Mouse (Mus musculus) right cerebral cortex, adult 2 months (tissue): ENCODE measurements around the gene Cnpy2.
"Not testable (repeated sequence)": the region's sequence is repeated elsewhere in the genome, so short reads cannot be mapped to it uniquely, and the experiment has no call there.

Experiments
- DNase-seq, 2 experiments: peaks; one replicate each; pipeline ENCODE4 v3.0.0; 2021 to 2022; ENCODE audit warnings: low spot score in 2 of 2

Gene Cnpy2

DNA sequence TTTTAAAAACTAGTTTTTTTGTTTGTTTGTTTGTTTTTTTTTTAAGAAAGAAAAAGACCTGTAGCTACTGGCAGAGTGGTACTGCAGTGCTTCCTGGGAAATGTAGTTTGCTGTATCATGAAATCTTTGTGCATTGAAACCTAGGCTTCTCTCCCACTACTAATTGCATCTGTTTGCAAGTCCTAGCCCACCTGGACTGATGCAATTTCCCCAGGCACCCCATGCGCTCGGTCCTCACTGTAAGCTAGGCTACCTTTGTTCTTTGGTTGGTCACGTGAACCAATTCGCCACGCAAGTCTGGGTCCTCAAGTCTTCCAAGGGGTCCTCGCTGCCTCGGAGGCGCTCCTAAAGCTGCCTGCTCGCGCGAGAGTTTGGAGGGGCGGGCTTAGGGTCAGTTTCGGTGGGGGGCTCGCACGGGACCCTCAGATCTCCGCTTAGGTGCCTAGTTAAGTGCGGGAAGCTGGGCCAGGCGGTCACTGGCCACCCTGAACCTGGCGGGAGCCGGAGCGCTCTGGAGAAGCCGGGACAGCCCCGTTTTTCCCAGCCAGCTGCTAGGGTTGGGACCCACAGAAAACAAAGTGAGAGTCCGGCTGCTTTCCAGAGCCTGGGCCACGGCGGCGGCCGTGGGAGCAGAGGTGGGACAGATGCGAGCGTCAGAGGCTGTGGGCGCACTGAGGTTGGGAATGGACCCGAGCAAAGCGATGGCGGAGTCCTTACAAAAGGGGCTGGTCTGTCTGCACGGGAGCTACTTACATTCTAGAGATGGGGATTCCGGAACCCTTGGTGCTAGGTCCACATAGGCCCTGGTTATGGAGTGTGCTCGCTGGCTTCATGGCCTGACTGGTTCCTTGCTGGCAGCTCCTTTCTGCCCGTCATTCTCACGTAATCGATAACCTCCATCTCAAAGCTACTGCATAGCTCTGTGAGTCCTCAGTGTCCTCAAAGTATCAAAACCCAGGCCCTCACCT, at the start of gene Cnpy2:
TSS of gene Cnpy2 (plus strand) at position 319 of the 968 bp plus-strand sequence.
- peak; percentile 82 to 92 for DNase-seq

DNA sequence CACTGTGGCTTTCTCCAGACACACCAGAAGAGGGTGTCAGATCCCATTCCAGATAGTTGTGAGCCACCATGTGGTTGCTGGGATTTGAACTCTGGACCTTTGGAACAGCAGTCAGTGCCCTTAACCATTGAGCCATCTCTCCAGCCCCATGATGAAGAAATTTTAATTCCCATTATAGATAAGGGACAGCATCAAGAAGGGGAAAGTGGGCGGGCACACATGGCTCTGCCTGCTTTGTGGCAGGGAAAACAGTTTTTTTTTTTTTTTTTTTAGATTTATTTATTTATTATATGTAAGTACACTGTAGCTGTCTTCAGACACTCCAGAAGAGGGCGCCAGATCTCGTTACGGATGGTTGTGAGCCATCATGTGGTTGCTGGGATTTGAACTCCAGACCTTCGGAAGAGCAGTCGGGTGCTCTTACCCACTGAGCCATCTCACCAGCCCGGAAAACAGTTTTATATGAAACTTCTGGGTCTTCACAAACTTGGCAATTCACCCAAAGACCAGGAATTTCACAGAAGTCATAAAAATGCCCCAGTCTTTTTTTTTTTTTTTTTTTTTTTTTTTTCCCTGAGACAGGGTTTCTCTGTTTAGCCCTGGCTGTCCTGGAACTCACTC, 49.3 kb upstream of the Cnpy2 start:
- DNase-seq, result not testable (repeated sequence)

DNA sequence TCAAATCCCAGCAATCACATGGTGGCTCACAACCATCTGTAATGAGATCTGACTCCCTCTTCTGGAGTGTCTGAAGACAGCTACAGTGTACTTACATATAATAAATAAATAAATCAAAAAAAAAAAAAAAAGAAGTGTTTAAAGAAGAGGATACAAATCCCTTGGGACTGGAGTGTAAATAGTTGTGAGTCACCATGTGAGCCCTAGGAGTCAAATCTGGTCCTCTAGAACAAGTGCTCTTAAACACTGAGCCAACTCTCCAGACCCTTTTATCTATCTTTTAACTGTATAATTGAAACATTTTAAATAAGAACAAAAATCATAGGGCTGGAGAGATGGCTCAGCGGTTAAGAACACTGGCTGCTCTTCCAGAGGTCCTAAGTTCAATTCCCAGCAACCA, 46.9 kb upstream of the Cnpy2 start:
- not testable (repeated sequence) for DNase-seq

DNA sequence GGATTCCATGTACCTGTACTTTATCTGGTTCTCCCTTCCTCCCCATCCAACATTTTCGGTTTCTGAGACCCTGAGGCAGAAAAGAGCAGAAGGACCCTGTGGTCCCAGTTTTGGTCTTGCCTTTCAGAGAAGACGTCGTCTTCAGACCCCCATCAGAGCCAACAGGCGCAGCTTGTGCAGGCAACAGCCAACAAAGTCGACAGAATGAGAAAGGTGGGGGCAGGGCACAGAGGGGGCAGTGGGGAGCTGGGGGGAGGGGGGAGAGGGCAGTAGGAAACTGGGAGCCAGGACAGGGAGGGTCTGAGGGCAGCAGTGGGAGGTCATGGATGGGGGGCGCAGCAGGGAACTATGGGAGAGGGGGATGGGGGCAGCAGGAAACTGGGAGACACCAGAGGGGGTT, 44.1 kb upstream of the Cnpy2 start:
- DNase-seq, result no peak

DNA sequence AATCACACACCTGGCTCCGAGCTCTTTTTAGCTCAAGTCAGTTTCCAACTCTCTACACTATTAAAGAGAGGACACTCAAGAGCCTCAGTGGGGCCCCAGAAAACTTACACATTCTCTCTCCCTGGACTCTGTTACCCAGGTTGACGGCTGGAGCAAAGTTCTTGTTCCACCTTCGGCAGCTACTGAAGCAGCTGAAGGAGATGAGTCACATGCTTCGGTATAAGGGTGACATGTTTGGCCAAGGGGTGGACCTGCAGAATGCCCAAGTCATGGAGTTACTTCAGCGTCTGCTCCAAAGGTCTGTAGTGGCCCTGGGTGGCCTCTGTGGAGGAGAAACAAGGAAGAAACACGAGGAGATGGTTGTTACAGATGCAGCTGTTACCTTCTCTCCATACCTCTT, 41.3 kb upstream of the Cnpy2 start:
- DNase-seq, result no peak

DNA sequence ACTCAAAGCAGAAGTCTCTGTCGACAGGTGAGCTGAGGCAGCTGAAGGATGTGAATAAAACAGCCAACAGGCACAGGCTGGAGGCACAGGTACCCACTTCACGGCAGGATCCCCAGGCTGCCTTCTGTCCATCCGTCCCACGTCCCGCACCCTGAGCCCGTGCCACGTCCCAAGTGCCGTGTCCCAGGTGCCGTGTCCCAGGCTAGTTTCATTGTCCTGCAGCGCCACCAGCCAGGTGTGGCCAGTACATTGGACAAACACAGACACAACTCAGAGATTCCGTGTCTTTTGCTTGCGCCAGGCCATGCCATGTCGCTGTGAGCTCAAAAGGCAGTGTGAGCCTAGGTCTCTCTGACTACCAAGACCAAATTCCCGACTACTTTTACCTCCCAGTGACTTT, 40.6 kb upstream of the Cnpy2 start:
- no peak for DNase-seq

DNA sequence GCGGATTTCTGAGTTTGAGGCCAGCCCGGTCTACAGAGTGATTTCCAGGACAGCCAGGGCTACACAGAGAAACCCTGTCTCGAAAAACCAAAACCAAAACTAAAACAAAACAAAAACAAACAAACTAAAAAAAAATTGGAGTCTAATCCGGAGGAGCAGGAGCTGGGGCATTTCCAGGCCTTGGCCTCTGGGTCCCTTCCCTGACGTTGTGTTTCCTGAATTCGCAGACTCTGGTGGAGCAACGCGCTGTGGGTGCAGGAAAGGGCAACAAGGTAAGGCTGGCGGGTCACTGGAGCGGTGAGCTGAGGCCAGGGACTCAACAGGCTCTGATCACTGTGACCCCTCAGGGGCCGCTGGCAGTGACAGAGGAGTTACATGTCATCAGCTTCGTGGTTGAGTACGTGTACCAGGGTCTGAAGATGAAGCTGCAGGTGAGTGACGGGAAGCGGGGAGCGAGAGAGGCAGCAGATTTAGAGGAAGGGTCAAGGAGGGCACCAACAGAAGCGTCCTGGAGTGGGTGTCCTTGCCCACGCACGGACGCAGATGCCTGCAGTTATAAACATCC, 39.3 kb upstream of the Cnpy2 start:
- DNase-seq, result no peak

DNA sequence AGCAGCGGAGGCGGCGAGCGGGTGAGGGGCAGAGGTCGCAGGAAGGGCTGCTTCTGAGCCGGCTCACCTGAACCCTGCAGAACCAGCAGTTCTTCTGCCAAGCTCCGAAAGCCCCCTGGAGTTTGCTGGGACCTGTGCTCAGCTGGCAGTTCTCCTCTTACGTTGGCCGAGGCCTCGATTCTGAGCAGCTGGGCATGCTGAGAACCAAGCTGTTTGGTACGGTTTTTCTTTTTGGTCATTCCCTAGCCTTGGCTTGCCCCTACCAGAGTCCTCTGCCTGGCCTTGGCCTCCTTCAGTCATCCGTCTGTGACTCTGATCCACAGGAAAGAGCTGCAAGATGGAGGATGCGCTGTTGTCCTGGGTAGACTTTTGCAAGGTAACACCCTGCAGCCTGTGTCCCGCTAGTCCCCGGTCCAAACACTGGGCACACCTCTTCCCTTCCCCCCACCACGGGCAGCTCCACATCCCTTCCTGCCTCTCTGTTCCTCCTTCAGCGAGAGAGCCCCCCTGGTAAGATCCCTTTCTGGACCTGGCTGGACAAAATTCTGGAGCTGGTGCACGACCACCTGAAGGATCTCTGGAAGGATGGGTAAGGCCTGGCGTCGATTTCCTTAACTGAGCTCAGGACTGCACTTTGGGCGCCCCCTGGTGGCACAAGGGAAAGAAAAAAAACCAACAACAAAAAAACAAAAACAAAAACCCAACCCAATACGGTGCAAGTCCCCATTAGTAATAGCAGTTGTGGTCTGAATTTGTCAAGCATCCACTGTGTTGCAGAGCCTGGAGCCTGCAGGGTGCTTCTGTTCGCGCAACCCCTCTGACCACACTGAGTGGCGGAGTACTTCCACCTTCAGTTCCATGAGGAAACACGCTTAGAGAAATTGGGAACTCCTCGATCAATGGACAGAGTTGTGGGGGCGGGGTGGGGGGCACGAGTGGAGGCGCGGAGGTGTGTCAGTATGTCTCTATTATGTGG, 38.4 kb upstream of the Cnpy2 start:
- peak; percentile 73 to 74 for DNase-seq

DNA sequence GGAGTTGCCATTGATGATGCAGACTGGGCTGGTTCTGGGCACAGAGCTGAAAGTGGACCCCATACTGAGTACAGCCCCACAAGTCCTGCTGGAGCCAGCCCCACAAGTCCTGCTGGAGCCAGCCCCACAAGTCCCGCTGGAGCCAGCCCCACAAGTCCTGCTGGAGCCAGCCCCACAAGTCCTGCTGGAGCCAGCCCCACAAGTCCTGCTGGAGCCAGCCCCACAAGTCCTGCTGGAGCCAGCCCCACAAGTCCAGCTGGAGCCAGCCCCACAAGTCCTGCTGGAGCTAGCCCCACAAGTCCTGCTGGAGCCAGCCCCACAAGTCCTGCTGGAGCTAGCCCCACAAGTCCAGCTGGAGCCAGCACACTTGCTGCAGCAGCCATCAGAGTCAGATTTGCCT, 31.7 kb upstream of the Cnpy2 start:
- DNase-seq, result not testable (repeated sequence)

DNA sequence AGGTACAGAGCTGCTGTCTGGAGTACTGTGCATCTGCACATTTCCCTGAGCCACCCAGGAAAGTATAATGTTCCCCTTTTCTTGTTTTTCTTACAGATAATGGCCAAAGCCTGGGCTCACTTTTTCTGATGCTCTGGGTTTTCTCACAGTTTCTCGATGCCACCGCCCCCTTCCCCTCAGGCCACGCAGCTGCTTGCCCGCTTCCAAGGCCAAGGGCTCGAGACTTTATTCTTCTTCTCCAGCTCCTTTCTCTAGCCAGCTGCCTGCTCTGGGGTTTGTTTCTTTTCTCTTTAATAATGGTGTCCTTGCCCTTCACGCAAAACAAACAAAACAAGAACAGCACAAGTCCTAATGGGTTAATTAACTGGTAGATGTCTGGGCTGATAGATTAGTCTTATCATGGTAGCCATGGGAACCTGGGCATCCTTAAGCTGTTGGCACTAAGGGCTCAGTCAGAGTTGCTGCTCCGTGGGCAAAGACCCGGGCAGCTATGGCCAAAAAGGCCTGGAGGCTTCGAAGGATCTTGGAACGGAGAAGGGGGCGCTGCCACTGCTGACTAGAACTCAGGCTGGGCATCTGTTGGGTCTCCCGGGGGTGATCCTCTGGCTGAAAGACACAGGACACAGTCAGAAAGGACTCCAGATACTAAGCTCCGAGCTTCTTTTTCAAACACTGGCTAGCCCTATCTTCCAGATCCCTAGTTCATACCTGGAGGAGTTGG, 25.7 kb upstream of the Cnpy2 start:
- DNase-seq, result no peak

DNA sequence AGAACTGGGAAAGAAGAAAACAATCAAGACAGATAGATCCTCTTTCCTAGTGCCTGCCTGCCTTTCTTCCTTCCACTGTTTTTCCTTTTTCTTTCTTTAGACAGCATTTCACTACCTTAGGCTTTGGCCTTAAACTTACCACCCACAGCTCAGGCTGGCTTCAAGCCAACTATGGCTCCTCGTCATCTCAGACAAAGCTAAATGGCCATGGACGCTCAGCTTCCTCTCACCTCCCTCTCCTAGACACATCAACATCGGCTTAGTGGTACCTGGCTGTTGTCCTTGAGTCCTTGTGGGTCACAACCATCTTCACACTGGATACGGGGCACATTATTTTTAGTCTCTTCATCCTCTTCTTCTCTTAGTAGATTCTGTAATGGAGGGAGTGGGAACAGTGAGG, 25.0 kb upstream of the Cnpy2 start:
- no peak for DNase-seq

DNA sequence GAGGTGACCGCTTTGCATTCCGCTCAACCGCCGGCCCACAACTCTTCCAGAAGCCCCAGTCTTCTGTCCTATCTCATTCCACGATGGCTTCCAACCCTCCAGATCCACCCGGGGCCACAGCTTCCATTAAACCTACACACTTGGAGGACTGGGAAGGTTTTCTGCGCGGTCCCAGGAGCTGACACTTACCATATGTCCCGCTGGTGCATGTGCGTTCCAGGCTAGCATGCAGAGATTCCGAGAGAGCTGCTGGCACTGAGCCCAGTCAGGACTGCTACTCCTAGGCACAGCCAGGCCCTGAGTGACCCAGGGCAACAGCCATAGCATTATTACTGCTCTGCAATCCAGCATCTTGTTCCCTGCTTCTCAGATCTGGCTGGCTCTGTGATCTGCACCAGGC, 24.6 kb upstream of the Cnpy2 start:
- no peak for DNase-seq

DNA sequence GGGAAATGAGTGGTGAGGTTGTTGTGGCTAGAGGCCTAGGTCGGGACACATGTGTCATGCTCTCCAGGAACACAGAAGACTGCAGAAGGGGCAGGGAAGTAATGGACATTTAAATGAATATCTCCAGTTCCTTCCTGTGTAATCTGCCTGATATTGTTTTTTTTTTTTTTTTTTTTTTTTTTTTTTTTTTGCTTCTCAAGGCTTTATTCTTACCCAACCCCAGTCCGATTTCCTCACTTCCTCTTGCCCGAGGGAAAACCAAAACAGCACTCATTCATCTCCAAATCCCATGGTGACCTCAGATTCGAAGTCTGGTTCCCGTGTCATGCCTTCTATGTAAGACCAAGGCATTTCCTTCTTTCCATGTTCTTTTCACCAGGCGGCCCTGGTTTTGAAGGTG, 24.0 kb upstream of the Cnpy2 start:
- no peak for DNase-seq

DNA sequence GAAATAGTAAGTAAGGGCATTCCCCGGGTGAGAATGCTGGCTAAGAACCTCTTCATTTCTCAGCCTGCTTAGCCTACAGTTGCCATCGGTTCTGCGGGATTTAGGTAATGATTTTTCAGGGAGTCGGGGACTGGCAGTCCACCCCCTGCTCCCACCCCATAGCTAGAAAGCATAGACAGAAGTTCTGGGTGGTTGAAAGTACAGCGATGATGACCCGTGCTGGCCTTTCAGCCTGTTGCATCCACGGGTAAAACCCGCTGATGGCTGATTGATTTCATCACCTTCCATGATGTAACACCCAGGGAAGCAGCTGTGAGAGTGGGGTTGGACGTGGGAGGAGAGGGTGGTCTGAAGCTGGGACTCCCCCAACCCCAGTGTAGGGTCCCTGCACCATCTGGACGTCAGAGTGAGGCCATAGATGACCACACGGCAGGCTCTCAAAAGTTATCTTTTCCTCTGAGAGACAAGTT, 23.5 kb upstream of the Cnpy2 start, which contains the start of gene Il23a:
TSS of gene Il23a (minus strand) at position 51 of the 470 bp plus-strand sequence.
- no peak for DNase-seq

DNA sequence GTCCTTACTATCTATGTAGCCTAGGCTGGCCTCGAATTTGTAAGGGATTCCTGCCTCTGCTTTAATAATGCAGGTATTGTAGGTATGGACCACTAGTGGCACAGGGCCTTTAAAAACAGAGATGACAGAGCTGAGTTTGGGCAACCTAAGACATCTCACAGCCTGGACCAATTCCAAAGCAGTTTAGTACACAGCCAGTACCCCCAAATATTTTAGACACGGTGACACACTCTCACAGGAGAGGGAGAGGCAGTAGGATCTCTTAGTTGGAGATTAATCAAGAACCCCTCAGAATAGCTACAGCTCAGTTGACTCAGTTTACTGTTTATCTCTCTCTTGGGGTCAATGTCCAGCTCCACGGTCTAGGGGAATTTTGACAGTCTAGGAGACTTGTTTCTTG, 19.9 kb upstream of the Cnpy2 start:
- no peak for DNase-seq

DNA sequence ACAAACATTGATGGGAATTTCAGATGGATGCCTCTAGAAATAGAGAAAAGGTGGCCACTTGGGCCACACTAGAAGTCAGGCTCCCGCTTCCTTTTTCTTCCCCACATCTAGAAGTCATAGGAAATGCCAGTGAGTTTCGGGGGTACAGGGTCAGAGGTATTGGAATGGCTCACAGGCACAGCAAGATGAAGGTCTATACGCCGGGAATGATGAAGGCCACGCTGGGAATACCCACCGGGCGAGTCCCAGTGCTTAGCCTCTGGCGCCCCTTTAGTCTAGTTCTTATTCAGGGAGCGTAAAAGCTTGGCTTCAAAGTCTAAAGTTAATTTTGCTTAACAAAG, 19.5 kb upstream of the Cnpy2 start:
- no peak for DNase-seq

DNA sequence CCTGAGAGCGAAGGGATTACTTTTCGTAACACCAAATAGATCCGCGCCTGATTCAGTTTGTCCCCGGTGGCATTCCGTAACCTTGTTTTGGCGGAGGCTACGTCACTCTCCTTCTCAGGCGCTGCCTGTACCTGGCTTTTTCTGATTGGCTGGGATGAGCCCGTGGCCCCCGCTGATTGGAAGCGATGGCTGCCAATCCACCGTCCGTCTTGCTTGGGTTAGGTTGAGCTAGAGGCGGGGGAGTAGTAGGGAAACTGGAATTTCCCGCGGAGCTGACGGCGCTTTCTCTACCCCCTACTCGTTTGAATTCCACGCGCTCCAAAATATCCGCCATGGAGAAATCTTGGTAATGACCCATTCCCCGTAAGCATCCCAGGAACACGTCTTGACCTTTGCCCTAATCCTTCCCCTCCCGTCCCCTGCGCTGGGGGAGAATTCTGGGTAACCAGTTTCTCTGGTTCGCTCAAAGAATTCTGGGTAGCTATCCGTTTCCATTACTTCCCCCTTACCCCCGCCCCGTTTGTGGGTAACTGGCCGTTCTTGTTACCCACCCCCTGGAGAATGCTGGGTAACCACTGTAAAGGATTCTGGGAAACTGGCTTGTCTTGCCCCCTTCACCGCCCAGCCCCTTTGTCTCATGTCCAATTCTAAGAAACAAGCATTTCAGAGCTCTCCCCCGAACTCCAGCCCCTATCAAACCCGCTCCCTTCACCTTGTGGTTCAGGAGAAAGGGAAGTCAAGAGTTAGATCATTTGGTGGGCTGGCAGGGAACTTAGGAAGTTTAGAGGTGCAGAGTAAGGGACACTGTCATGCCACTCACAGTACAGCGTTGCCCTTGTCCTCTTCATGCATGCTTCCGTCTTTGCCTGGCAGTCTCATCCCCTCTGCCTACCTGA, 18.9 kb upstream of the Cnpy2 start, which contains the start of gene Pan2:
TSS of gene Pan2 (plus strand) at position 210 of the 896 bp plus-strand sequence.
- DNase-seq, result peak; percentile 100

DNA sequence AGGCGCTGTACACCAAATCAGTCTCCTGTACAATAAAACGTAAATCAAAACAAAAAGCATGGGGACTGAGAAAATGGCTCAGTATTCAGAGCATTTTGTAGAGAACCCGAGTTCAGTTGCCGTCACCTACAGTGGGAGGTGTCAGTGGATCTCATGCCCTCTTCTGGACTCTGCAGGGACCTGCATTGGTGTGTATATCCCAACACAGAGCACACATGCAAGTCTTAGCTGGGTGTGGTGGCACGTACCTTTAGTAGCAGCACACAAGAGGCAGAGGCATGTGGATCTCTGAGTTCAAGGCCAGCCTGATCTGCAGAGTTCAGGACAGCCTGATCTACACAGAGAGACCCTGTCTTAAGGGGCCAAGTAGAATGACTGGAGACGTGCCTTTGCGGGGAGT, 12.6 kb upstream of the Cnpy2 start:
- DNase-seq, result no peak

DNA sequence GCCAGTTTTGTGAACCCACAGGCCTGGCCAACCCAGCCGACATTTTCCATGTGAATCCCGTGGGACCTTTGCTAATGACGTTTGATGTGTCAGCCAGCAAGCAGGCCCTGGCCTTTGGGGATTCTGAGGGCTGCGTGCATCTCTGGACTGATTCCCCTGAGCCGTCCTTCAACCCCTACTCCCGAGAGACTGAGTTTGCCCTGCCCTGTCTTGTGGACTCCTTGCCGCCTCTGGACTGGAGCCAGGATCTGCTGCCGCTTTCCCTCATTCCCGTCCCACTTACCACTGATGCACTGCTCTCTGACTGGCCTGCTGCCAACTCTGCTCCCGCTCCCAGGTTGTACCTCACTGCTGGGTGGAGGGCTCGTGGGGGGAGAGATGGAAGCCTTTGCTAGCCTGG, 12.1 kb upstream of the Cnpy2 start:
- no peak for DNase-seq

DNA sequence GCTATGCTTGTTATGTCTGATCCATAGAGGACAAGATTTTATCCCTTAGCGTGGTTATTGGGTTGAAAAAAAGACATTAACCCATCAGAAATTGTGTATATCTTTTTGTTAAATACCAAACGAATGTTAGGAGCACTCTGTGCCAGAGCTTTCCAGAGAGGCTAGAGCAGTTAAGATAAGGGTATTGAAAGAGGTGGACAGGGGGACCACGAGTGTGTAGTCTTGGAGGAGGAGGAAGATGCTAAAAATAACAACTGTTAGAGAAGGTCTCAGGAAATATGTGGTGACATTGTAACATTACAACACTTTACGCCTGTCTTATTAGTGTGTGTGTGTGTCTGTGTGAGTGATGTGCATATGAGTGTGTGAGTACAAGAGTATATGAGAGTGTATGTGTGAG, 11.4 kb upstream of the Cnpy2 start:
- DNase-seq, result no peak
